Mouse (Mus musculus) liver, postnatal 0 days (tissue): Measurements from ENCODE around the gene Ankrd44.

Experiments used
- CTCF ChIP-seq: sonication (generic); IDR thresholded peaks from 2 replicates; pipeline ENCODE4 v1.5.1; 2016; ENCODE audit warnings: antibody characterized with exemption, low read depth
- EP300 ChIP-seq: IDR thresholded peaks from 2 replicates; pipeline ENCODE4 v1.6.1; 2016; ENCODE audit warnings: antibody characterized with exemption, low read depth, mild to moderate bottlenecking

GRCm38 (mm10) chr1:54908786-54909185, 17.4 kb downstream of the Ankrd44 start:
- TF ChIP-seq CTCF = no peak
- TF ChIP-seq EP300 = no peak
